Mouse (Mus musculus) right cerebral cortex, postnatal 10 days (tissue): ENCODE measurements around the gene Bcl10.
"Not testable (repeated sequence)": the region's sequence is repeated elsewhere in the genome, so short reads cannot be mapped to it uniquely, and the experiment has no call there.

Source experiments
- DNase-seq, 2 experiments: peaks; one replicate each; pipeline ENCODE4 v3.0.0; 2021; ENCODE audit warnings: low spot score in 2 of 2

The Bcl10 gene

GRCm38 (mm10) chr3:145913942-145914341, 8.7 kb upstream of the Bcl10 start:
- not testable (repeated sequence) for DNase-seq

GRCm38 (mm10) chr3:145916374-145916773, 6.2 kb upstream of the Bcl10 start:
- DNase-seq: no peak

GRCm38 (mm10) chr3:145916826-145917225, 5.8 kb upstream of the Bcl10 start:
- no peak for DNase-seq

GRCm38 (mm10) chr3:145922971-145923370, 367 bp downstream of the Bcl10 start:
- DNase-seq: no peak

GRCm38 (mm10) chr3:145923874-145924577, 1.4 kb downstream of the Bcl10 start:
- DNase-seq: peak; percentile 99 to 100

- DNase-seq: peak; percentile 72 to 76
Measured at GRCm38 (mm10) chr3:145924649-145925337, 2.2 kb downstream of the Bcl10 start.

- DNase-seq: no peak
Measured at GRCm38 (mm10) chr3:145925506-145925905, 2.9 kb downstream of the Bcl10 start.

GRCm38 (mm10) chr3:145929525-145930400, 7.2 kb downstream of the Bcl10 start:
- DNase-seq: no peak

GRCm38 (mm10) chr3:145933845-145934244, 11.2 kb downstream of the Bcl10 start:
- DNase-seq: no peak

- peak; percentile 92 to 94 for DNase-seq
Measured at GRCm38 (mm10) chr3:145937505-145938404, 15.2 kb downstream of the Bcl10 start, which contains the start of gene 2410004B18Rik. Gene 2410004B18Rik (plus strand): TSS chr3:145938014.

- DNase-seq: peak in 1 of 2 experiments; percentile 35
Measured at GRCm38 (mm10) chr3:145938405-145939349, 16.1 kb downstream of the Bcl10 start.

GRCm38 (mm10) chr3:145939402-145939801, 16.8 kb downstream of the Bcl10 start:
- no peak for DNase-seq

- DNase-seq: no peak
Measured at GRCm38 (mm10) chr3:145939971-145940370, 17.4 kb downstream of the Bcl10 start.

- DNase-seq: peak; percentile 62 to 72
Measured at GRCm38 (mm10) chr3:145941971-145942370, 19.4 kb downstream of the Bcl10 start.

GRCm38 (mm10) chr3:145944348-145944747, 21.7 kb downstream of the Bcl10 start:
- no peak for DNase-seq

- no peak for DNase-seq
Measured at GRCm38 (mm10) chr3:145945904-145946303, 23.3 kb downstream of the Bcl10 start.

GRCm38 (mm10) chr3:145946654-145947053, 24.1 kb downstream of the Bcl10 start:
- DNase-seq: no peak

GRCm38 (mm10) chr3:145947539-145948204, 25.1 kb downstream of the Bcl10 start:
- DNase-seq: no peak
